Mouse (Mus musculus): ENCODE data around the gene Rgsl1.
"Not testable (repeated sequence)": the region's sequence is repeated elsewhere in the genome, so short reads cannot be mapped to it uniquely, and the experiment has no call there.

Gene Rgsl1

GRCm38 (mm10) chr1:153844042-153844441, at the start of gene Rgsl1:
Rgsl1 (minus strand) TSS chr1:153844142.
- DNase-seq (ENCODE audit: extremely low spot score, low spot score) = no peak

- no peak for DNase-seq (ENCODE audit: extremely low spot score, low spot score)
Observed at GRCm38 (mm10) chr1:153891442-153891841, 47.5 kb upstream of the Rgsl1 start, which contains the start of gene Teddm1a. Teddm1a (plus strand) TSS chr1:153891742.

GRCm38 (mm10) chr1:153890121-153890520, 46.2 kb upstream of the Rgsl1 start:
- no peak for DNase-seq (ENCODE audit: extremely low spot score, low spot score)

GRCm38 (mm10) chr1:153886024-153886633, 42.2 kb upstream of the Rgsl1 start:
- DNase-seq (ENCODE audit: extremely low spot score, low spot score) = no peak

GRCm38 (mm10) chr1:153880391-153880790, 36.4 kb upstream of the Rgsl1 start:
- not testable (repeated sequence) for DNase-seq (ENCODE audit: extremely low spot score, low spot score)

GRCm38 (mm10) chr1:153874045-153874444, 30.1 kb upstream of the Rgsl1 start, which contains the start of gene Teddm1b:
Teddm1b (plus strand) TSS chr1:153874345.
- no peak for DNase-seq (ENCODE audit: extremely low spot score, low spot score)

GRCm38 (mm10) chr1:153855946-153856345, 12.0 kb upstream of the Rgsl1 start:
- no peak for DNase-seq (ENCODE audit: extremely low spot score, low spot score)

GRCm38 (mm10) chr1:153852696-153853095, 8.8 kb upstream of the Rgsl1 start:
- DNase-seq (ENCODE audit: extremely low spot score, low spot score) = not testable (repeated sequence)

GRCm38 (mm10) chr1:153846867-153847266, 2.9 kb upstream of the Rgsl1 start:
- peak; percentile 20 for DNase-seq (ENCODE audit: extremely low spot score, low spot score)

GRCm38 (mm10) chr1:153846420-153846819, 2.5 kb upstream of the Rgsl1 start:
- no peak for DNase-seq (ENCODE audit: extremely low spot score, low spot score)

- no peak for DNase-seq (ENCODE audit: extremely low spot score, low spot score)
Observed at GRCm38 (mm10) chr1:153842121-153842740, 1.7 kb downstream of the Rgsl1 start.

- no peak for DNase-seq (ENCODE audit: extremely low spot score, low spot score)
Observed at GRCm38 (mm10) chr1:153836036-153836435, 7.9 kb downstream of the Rgsl1 start.

GRCm38 (mm10) chr1:153830746-153831145, 13.2 kb downstream of the Rgsl1 start:
- no peak for DNase-seq (ENCODE audit: extremely low spot score, low spot score)

GRCm38 (mm10) chr1:153820216-153820615, 23.7 kb downstream of the Rgsl1 start:
- DNase-seq (ENCODE audit: extremely low spot score, low spot score) = no peak

- no peak for DNase-seq (ENCODE audit: extremely low spot score, low spot score)
Observed at GRCm38 (mm10) chr1:153814278-153814677, 29.7 kb downstream of the Rgsl1 start.

GRCm38 (mm10) chr1:153807390-153807993, 36.5 kb downstream of the Rgsl1 start:
- DNase-seq (ENCODE audit: extremely low spot score, low spot score) = peak; percentile 40

GRCm38 (mm10) chr1:153803530-153803929, 40.4 kb downstream of the Rgsl1 start:
- DNase-seq (ENCODE audit: extremely low spot score, low spot score) = no peak

- DNase-seq (ENCODE audit: extremely low spot score, low spot score) = no peak
Observed at GRCm38 (mm10) chr1:153802691-153803090, 41.3 kb downstream of the Rgsl1 start.

GRCm38 (mm10) chr1:153794241-153794640, 49.7 kb downstream of the Rgsl1 start:
- DNase-seq (ENCODE audit: extremely low spot score, low spot score) = no peak

- DNase-seq (ENCODE audit: extremely low spot score, low spot score) = no peak
Observed at GRCm38 (mm10) chr1:153790708-153791107, 53.2 kb downstream of the Rgsl1 start.

- no peak for DNase-seq (ENCODE audit: extremely low spot score, low spot score)
Observed at GRCm38 (mm10) chr1:153785608-153786007, 58.3 kb downstream of the Rgsl1 start.

GRCm38 (mm10) chr1:153783339-153783738, 60.6 kb downstream of the Rgsl1 start:
- no peak for DNase-seq (ENCODE audit: extremely low spot score, low spot score)

GRCm38 (mm10) chr1:153778205-153778604, 65.7 kb downstream of the Rgsl1 start:
- DNase-seq (ENCODE audit: extremely low spot score, low spot score) = no peak
